Mouse (Mus musculus) liver, postnatal 0 days (tissue): ENCODE measurements around the gene Cemip.

ENCODE experiments used
- CTCF ChIP-seq: sonication (generic); IDR thresholded peaks from 2 replicates; pipeline ENCODE4 v1.5.1; 2016; ENCODE audit warnings: antibody characterized with exemption, low read depth
- EP300 ChIP-seq: IDR thresholded peaks from 2 replicates; pipeline ENCODE4 v1.6.1; 2016; ENCODE audit warnings: antibody characterized with exemption, low read depth, mild to moderate bottlenecking

- TF ChIP-seq CTCF (no peak), EP300 (no peak)
These were observed 41.6 kb downstream of the Cemip start for GRCm38 (mm10) chr7:84044581-84045290.
